Mouse (Mus musculus) embryonic fibroblast, embryonic 13.5 days (primary cell): ENCODE data around the gene Hist1h3g. TPM values are rescaled to one million over a fixed set of nuclear protein-coding genes. Genes with fewer than 3 reads are reported as not detected.
"Not testable (repeated sequence)": the region's sequence is repeated elsewhere in the genome, so short reads cannot be mapped to it uniquely, and the experiment has no call there.

Experiments used
- H3K27ac ChIP-seq: 2 replicates; pipeline ENCODE4 v1.5.1; 2012; ENCODE audit warnings: low read length, control low read depth, inconsistent platforms; ENCODE audit not compliant: insufficient read depth
- H3K4me1 ChIP-seq: 2 replicates; pipeline ENCODE4 v1.6.1; 2011; ENCODE audit warnings: low read length; ENCODE audit not compliant: control insufficient read depth, insufficient read depth
- H3K4me3 ChIP-seq: 2 replicates; pipeline ENCODE4 v1.5.1; 2011; ENCODE audit warnings: mild to moderate bottlenecking, control low read depth, low read length; ENCODE audit not compliant: insufficient read depth
- CTCF ChIP-seq: IDR thresholded peaks from 2 replicates; pipeline ENCODE4 v1.5.1; 2011; ENCODE audit warnings: mild to moderate bottlenecking, control low read depth, low read length, moderate library complexity, borderline replicate concordance; ENCODE audit not compliant: insufficient read depth
- POLR2A ChIP-seq: IDR thresholded peaks from 2 replicates; pipeline ENCODE4 v1.6.1; 2011; ENCODE audit warnings: low read depth, mild to moderate bottlenecking, control low read depth, low read length, moderate library complexity
- polyA plus RNA-seq: library from polyadenylated mRNA; stranded (reverse); fragments of >200 nt; gene quantifications from 2 replicates; pipeline ENCODE4 v1.2.4, GENCODE M21; 2011; ENCODE audit warnings: low read depth; ENCODE audit not compliant: missing spikeins, insufficient read length

Gene Hist1h3g
- polyA plus RNA-seq, result 5.7 TPM in 1 of 2 replicates, not detected in the other

- Histone ChIP-seq H3K4me3 (peak within 1 kb of the TSS; percentile 77), H3K27ac (peak within 1 kb of the TSS; percentile 93)
- H3K4me1 ChIP-seq, result not testable (repeated sequence)
- TF ChIP-seq POLR2A, result peak; percentile 94
Observed at GRCm38 (mm10) chr13:23535137-23536075, at the start of gene Hist1h3g. TSS of gene Hist1h3g (plus strand) at chr13:23535422.

- no peak for TF ChIP-seq CTCF
- Histone ChIP-seq H3K4me3 (peak within 1 kb of the TSS; percentile 36), H3K4me1 (no peaks in the 10 kb centered on the region; the same call in 1 of the 2 replicates), H3K27ac (no peak within 1 kb of the TSS)
Observed at GRCm38 (mm10) chr13:23488400-23489322, 46.6 kb upstream of the Hist1h3g start, which contains the start of gene Btn2a2. TSS of gene Btn2a2 (minus strand) at chr13:23488857.

- Histone ChIP-seq H3K4me3 (no peak overlapping the region), H3K27ac (no peak overlapping the region), H3K4me1 (no peaks in the 10 kb centered on the region; the same call in 1 of the 2 replicates)
- TF ChIP-seq CTCF (no peak), POLR2A (no peak)
Observed at GRCm38 (mm10) chr13:23490863-23491262, 44.4 kb upstream of the Hist1h3g start.

- TF ChIP-seq POLR2A (no peak), CTCF (no peak)
- H3K4me3 ChIP-seq, result no peak overlapping the region
Observed at GRCm38 (mm10) chr13:23491263-23491662, 44.0 kb upstream of the Hist1h3g start.

GRCm38 (mm10) chr13:23491990-23492389, 43.2 kb upstream of the Hist1h3g start:
- peak overlapping the region; percentile 24; the same call in 1 of the 2 replicates for H3K4me3 ChIP-seq

More at GRCm38 (mm10) chr13:23491263-23491662, 44.0 kb upstream of the Hist1h3g start:
- no peak overlapping the region for H3K27ac ChIP-seq
- H3K4me1 ChIP-seq, result no peaks in the 10 kb centered on the region; the same call in 1 of the 2 replicates

GRCm38 (mm10) chr13:23495526-23495925, 39.7 kb upstream of the Hist1h3g start:
- Histone ChIP-seq H3K4me1 (no peaks in the 10 kb centered on the region; the same call in 1 of the 2 replicates), H3K27ac (no peak overlapping the region), H3K4me3 (no peak overlapping the region)
- TF ChIP-seq POLR2A (no peak), CTCF (no peak)

More at GRCm38 (mm10) chr13:23491990-23492389, 43.2 kb upstream of the Hist1h3g start:
- TF ChIP-seq POLR2A, result no peak
- TF ChIP-seq CTCF, result no peak
- Histone ChIP-seq H3K27ac (no peak overlapping the region), H3K4me1 (no peaks in the 10 kb centered on the region; the same call in 1 of the 2 replicates)

GRCm38 (mm10) chr13:23497656-23498321, 37.4 kb upstream of the Hist1h3g start:
- Histone ChIP-seq H3K4me3 (peak overlapping the region; percentile 87), H3K4me1 (no peaks in the 10 kb centered on the region), H3K27ac (no peak overlapping the region)
- no peak for TF ChIP-seq POLR2A
- no peak for TF ChIP-seq CTCF

- TF ChIP-seq POLR2A, result no peak
- no peak for TF ChIP-seq CTCF
- Histone ChIP-seq H3K4me1 (no peaks in the 10 kb centered on the region), H3K4me3 (peak overlapping the region; percentile 37), H3K27ac (no peak overlapping the region)
Observed at GRCm38 (mm10) chr13:23498653-23499052, 36.6 kb upstream of the Hist1h3g start.

GRCm38 (mm10) chr13:23499943-23500342, 35.3 kb upstream of the Hist1h3g start:
- no peak for TF ChIP-seq CTCF
- no peak for TF ChIP-seq POLR2A
- H3K4me3 ChIP-seq, result no peak overlapping the region
- no peaks in the 10 kb centered on the region; the same call in 1 of the 2 replicates for H3K4me1 ChIP-seq
- H3K27ac ChIP-seq, result no peak overlapping the region
